Mouse (Mus musculus) ES-E14 (cell line): ENCODE measurements around the gene St7.

ENCODE experiments used
- CHD2 ChIP-seq: IDR thresholded peaks from 2 replicates; pipeline ENCODE4 v1.6.1; 2014; ENCODE audit warnings: mild to moderate bottlenecking, low read depth, low read length, inconsistent platforms
- ZC3H11A ChIP-seq: IDR thresholded peaks from 2 replicates; pipeline ENCODE4 v1.6.1; 2012; ENCODE audit warnings: low read depth, mild to moderate bottlenecking, inconsistent platforms, low read length, borderline replicate concordance
- ZNF384 ChIP-seq: IDR thresholded peaks from 2 replicates; pipeline ENCODE4 v1.6.1; 2012; ENCODE audit warnings: low read depth, low read length, inconsistent platforms

- TF ChIP-seq ZC3H11A (no peak), ZNF384 (no peak), CHD2 (no peak)
Measured at GRCm38 (mm10) chr6:17772514-17772913, 79.8 kb downstream of the St7 start.
